Mouse (Mus musculus) megakaryocyte progenitor cell, adult 5-6 weeks (primary cell): Measurements from ENCODE around the gene Olfr15. TPM values are rescaled to one million over a fixed set of nuclear protein-coding genes. Genes with fewer than 3 reads are reported as not detected.
"Not testable (repeated sequence)": the region's sequence is repeated elsewhere in the genome, so short reads cannot be mapped to it uniquely, and the experiment has no call there.

ENCODE experiments used
- ATAC-seq: replicated peaks from 2 replicates; pipeline ENCODE4 v1.8.0; 2016; ENCODE audit warnings: mild to moderate bottlenecking, moderate TSS enrichment, inconsistent platforms; ENCODE audit not compliant: poor library complexity
- total RNA-seq, 2 experiments: library from RNA; stranded (forward) in 1 of 2; stranded (reverse) in 1 of 2; fragments of 157-497, 149-512 nt in 1 of 2; fragments of 200-1000 nt in 1 of 2; gene quantifications; 2 replicates each; pipeline versions ENCODE4 v1.2.3 to v1.2.4; 2015 to 2017

Olfr15 gene
- total RNA-seq (2015) (not detected in 2 replicates), total RNA-seq (2017) (not detected in 2 replicates)

DNA sequence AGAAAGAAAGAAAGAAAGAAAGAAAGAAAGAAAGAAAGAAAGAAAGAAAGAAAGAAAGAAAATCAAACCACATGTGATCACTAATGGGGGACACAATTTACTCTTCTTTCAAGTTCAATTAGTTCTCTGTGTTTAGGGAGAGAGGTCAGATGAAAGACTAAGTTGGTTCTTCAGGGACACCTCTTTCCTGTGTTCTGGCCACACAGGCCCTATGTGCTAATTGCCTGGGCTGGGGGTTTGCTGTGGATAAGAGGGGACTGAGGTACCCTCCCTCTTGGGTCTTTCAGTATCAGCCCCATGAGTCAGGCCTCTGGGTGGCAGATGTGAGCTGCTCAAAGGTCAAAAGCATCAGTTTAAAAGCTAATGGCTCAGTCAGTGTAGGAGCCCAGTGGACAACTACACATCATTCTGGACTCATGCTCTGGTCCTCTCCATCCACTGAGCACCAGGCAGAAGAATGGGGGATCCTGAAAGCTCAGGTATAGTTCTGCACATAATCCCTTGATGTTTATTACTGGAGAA is at the start of gene Olfr15:
Gene Olfr15 (plus strand): TSS at position 291 of the 522 bp plus-strand sequence.
- ATAC-seq, result 0 out of 2 replicates have a peak, but pooled peaks have one; percentile 34

- ATAC-seq, result no peak
Observed at GRCm38 (mm10) chr16:3781237-3781636, 49.4 kb upstream of the Olfr15 start.

GRCm38 (mm10) chr16:3788394-3788793 is 42.3 kb upstream of the Olfr15 start:
- no peak for ATAC-seq

DNA sequence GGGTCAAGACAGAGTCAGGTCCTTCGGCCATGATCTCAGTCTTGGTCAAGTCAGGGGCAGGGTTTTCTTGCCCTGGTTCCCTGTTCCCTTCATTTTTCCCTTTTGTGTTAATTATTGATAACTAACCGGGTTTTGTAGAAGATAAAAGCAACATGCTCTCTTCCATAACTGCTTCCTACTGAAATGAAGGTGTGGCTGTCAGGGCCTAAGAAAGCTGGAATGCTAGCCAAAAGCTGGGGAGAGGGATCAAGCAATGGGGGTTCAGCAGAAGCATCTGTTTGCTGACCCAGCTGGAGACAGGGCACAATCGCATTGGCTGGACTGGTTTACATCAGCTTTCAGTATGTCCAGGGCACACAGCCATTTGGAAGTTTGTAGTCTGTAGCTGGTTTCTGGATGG is 22.5 kb upstream of the Olfr15 start:
- no peak for ATAC-seq

- ATAC-seq, result not testable (repeated sequence)
Observed at GRCm38 (mm10) chr16:3814667-3815066, 16.0 kb upstream of the Olfr15 start.

DNA sequence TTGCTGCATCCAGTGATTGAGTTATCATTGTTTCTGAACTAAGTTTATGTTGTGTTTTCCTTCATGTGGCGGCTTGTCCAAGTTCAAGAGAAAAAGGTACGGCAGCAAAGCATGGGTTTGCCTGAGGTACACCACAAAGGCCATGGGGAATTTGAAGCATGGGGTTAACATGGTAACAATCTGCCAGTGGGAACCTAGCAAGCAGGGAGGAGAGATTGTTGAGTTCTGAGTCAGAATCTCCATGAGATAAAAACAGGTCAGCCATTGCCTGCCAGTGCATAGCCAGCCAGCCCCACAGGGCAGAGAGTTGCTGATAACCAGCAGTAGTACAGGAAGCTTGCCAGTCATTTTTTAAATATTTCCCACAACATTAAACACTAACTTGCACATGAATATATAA is 10.5 kb upstream of the Olfr15 start:
- ATAC-seq, result no peak

DNA sequence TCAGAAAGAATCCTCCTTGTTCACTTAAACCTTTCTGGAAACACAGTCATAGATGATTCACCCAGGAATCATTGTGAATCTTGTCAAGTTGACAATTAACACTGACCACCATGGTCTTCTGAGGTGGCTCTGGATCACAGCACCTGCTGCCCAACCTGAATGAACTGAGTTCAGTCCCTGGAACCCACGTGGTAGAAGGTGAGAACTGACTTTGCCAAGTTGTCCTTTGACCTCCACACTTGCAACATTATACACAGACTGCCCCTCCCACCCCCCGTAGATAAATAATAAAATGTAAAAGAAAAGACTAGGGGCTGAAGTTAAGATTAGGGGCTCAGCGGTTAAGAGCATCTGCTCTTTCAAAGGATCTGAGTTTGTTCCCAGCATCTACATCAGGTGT is 2.7 kb upstream of the Olfr15 start:
- no peak for ATAC-seq

GRCm38 (mm10) chr16:3829727-3830126 is 951 bp upstream of the Olfr15 start:
- ATAC-seq, result peak; percentile 52

- ATAC-seq, result no peak
Observed at GRCm38 (mm10) chr16:3835461-3835860, 4.8 kb downstream of the Olfr15 start.

GRCm38 (mm10) chr16:3839157-3839885 is 8.6 kb downstream of the Olfr15 start:
- peak; percentile 76 for ATAC-seq

- no peak for ATAC-seq
Observed at GRCm38 (mm10) chr16:3842989-3843388, 12.3 kb downstream of the Olfr15 start.

GRCm38 (mm10) chr16:3843796-3844195 is 13.1 kb downstream of the Olfr15 start:
- ATAC-seq, result no peak

- ATAC-seq, result peak; percentile 98
Observed at GRCm38 (mm10) chr16:3846711-3847518, 16.2 kb downstream of the Olfr15 start, which contains the start of gene Zfp174. Zfp174 (plus strand) TSS chr16:3847268.

DNA sequence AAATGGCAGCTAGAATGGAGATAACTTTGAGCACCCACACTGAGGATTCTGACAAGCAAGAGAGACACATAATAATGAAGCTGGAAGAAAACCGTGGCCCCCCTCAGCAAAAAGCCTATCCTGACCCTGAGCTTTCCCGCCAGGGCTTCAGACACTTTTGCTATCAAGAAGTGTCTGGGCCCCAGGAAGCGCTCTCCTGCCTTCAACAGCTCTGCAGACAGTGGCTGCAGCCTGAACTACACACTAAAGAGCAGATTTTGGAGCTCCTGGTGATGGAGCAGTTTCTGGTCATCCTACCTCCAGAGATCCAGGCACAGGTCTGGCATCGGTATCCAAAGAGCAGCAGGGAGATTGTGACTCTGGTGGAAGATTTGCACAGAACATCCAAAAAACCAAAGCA is 17.2 kb downstream of the Olfr15 start:
- no peak for ATAC-seq

DNA sequence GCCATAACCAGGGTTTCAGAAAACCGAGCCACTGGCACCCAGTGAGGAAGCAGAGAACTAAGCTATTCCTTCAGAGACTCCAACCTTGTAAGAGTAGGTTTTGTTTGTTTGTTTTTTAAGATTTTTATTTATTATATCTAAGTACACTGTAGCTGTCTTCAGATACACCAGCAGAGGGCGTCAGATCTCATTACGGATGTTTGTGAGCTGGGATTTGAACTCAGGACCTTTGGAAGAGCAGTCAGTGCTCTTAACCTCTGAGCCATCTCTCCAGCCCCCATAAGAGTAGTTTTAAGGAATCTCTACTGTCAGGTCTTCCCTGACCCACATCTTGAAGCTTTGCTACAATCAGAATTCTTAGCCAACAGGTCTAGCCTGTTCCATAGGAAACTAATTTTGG is 17.7 kb downstream of the Olfr15 start:
- ATAC-seq, result no peak

DNA sequence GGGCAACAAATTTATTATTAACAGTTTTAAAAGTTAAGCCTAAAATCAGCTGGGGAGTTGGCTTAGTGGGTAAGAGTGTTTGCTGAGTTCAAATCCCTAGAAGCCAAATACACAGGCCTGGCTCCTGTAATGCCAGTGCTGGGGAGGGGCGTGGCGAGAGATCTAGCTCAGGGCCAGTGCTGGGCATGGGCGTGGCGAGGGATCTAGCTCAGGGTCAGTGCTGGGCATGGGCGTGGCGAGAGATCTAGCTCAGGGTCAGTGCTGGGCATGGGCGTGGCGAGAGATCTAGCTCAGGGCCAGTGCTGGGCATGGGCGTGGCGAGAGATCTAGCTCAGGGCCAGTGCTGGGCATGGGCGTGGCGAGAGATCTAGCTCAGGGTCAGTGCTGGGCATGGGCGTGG is 20.6 kb downstream of the Olfr15 start:
- ATAC-seq, result not testable (repeated sequence)

DNA sequence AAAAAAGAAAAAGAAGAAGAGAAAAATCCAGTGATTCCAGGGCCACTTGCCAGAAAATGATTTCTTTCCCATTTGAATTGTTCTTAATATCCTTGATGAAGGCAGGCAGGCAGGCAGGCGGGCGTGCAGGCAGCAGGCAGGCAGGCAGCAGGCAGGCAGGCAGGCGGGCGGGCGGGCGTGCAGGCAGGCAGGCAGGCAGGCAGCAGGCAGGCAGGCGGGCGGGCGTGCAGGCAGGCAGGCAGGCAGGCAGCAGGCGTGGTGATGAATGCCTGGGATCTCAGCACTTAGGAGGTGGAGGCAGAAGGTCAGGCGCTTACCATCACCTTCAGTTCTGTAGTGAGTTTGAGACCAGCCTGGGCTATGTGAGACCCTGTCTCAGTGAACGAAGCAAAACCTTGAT is 21.9 kb downstream of the Olfr15 start:
- no peak for ATAC-seq

DNA sequence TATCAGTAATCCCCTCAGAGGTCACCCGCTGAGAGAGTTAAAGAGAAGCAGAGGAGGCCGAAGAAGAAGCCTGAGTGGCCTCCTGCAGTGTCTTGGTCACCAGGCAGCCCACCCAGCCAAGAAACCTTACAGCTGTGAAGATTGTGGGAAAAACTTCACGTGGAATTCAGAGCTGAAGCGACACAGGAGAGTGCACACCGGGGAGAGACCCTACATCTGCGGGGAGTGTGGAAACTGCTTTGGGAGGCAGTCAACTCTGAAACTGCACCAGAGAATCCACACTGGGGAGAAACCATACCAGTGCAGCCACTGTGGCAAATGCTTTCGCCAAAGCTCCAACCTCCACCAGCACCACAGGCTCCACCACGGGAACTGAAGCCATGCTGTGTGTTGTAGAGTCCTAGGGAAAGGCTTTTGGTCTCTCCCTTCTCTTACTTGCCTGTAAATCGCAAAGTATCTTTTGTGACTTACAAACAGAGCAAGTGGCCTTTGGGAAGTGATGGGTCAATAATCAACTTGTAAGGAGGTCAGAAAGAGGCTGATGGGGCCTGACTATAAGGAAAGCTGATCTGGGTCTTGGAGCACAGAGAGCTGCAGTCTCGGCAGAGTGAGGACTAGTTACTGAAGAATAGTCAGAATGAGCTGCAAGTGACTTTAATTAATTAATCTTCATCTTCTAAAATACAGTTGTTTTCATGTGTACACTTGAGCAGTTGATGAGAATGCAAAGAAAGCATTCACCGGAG is 23.9 kb downstream of the Olfr15 start:
- no peak for ATAC-seq

DNA sequence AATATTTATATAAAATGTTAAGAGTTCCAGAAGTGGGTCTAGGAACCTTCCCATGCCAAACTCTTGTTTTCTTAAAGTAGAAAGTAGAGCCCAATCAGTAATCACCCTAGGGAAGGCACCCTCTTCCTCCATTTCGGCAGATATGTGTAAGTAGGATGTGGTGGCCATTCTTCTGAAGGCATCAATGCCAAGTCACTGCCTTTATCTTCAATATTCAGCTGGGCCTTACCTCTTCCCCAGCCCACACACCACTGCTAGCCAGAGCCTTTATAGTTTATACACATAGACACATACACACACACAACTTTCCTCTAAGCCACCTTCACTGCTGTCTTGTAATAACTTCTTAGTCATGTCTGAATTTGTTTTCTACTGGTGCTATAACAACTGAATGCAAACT is 25.1 kb downstream of the Olfr15 start:
- ATAC-seq, result peak; percentile 70

DNA sequence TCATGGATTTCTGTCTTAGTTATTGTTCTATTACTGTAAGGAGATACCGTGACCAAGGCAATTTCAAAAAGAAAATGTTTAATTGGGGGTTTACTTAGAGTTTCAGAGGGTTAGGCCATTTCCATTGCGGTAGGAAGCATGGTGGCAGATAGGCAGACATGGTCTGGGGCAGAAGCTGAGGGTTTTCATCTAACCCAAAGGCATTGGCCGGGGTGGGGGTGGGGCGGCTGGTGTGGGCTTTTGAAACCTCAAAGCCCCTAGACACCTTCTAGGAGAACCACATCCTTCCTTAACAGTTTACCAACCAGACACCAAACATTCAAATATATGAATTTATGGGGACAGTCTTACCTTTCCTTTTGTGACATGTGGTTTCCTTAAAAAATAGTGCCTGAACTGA is 28.6 kb downstream of the Olfr15 start:
- ATAC-seq, result peak; percentile 57

DNA sequence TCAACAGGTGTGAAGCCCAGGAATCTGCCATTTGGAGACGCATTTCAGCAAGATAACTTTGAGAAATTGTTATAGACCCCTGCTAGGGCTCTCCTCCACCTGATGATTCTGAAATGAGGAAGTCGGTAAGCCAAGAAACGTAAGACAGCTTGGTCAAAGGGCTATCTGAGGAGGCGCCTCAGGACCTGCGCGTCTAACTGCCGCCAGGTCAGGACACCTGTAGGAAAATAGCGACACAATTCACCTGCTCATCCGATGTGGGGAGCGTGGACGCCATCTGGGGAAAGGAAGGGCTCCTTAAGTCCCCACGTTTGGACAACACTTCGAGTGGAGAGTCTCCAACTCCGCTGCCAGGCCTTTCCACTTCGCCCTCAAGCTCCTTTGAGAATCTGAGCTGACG is 41.1 kb downstream of the Olfr15 start:
- ATAC-seq, result peak; percentile 26
